Mouse (Mus musculus) lung, postnatal 0 days (tissue): Measurements from ENCODE around the gene Trim67.

Experiments used
- CTCF ChIP-seq: IDR thresholded peaks from 2 replicates; pipeline ENCODE4 v1.5.1; 2016; ENCODE audit warnings: antibody characterized with exemption, mild to moderate bottlenecking
- EP300 ChIP-seq: IDR thresholded peaks from 2 replicates; pipeline ENCODE4 v1.6.1; 2016; ENCODE audit warnings: antibody characterized with exemption, mild to moderate bottlenecking, control low read depth

GRCm38 (mm10) chr8:124862321-124863162 lies 69.7 kb downstream of the Trim67 start, which contains the start of the genes Gnpat and 2810004N23Rik:
- TF ChIP-seq EP300 (no peak), CTCF (no peak)
